Mouse (Mus musculus) kidney, embryonic 15.5 days (tissue): ENCODE measurements around the gene Nqo1. TPM values are rescaled to one million over a fixed set of nuclear protein-coding genes. Genes with fewer than 3 reads are reported as not detected.
A peak's percentile ranks its signal among the peaks of the same experiment; 100 is the strongest.

Experiments used
- ATAC-seq: fragments of 200-750 bp; cut with Nextera tagmentation; replicated peaks from 2 replicates; pipeline ENCODE4 v1.8.0; 2017; ENCODE audit warnings: moderate TSS enrichment; ENCODE audit not compliant: low FRiP score
- H3K27ac ChIP-seq: fragments of 300-500 bp; sonication (generic); 2 replicates; pipeline ENCODE4 v1.5.1; 2015; ENCODE audit warnings: mild to moderate bottlenecking, inconsistent platforms
- H3K27me3 ChIP-seq: fragments of 300-500 bp; sonication (generic); 2 replicates; pipeline ENCODE4 v1.6.1; 2015; ENCODE audit warnings: inconsistent platforms
- H3K36me3 ChIP-seq: fragments of 300-500 bp; sonication (generic); 2 replicates; pipeline ENCODE4 v1.6.1; 2015; ENCODE audit warnings: inconsistent platforms
- H3K4me1 ChIP-seq: fragments of 300-500 bp; sonication (generic); 2 replicates; pipeline ENCODE4 v1.6.1; 2015; ENCODE audit warnings: inconsistent platforms
- H3K4me2 ChIP-seq: fragments of 300-500 bp; sonication (generic); 2 replicates; pipeline ENCODE4 v1.6.1; 2015; ENCODE audit warnings: moderate library complexity, mild to moderate bottlenecking, inconsistent platforms
- H3K4me3 ChIP-seq: fragments of 300-500 bp; sonication (generic); replicated peaks from 2 replicates; pipeline ENCODE4 v1.5.1; 2015; ENCODE audit warnings: mild to moderate bottlenecking, inconsistent platforms
- H3K9ac ChIP-seq: fragments of 300-500 bp; sonication (generic); 2 replicates; pipeline ENCODE4 v1.6.1; 2015; ENCODE audit warnings: mild to moderate bottlenecking, inconsistent platforms
- H3K9me3 ChIP-seq: fragments of 300-500 bp; sonication (generic); replicated peaks from 2 replicates; pipeline ENCODE4 v1.6.1; 2016; ENCODE audit warnings: inconsistent platforms
- WGBS: fragments of 180-500 bp; shearing (Covaris S2); methylation state at CpG from one replicate; pipeline ENCODE4 v1.1.7; 2015; ENCODE audit warnings: mixed read lengths; 5-methylcytosine and 5-hydroxymethylcytosine counted together
- polyA plus RNA-seq: library from polyadenylated mRNA; unstranded; fragments of >200 nt; fragmentation: Nextera tagmentation; extraction: Ambion mirVana; gene quantifications from 2 replicates; pipeline ENCODE4 v1.2.1, GENCODE M21; 2015

Nqo1 gene
- 10.7 and 11.5 TPM in 2 replicates for polyA plus RNA-seq

- H3K9ac ChIP-seq = no peak within 1 kb of the TSS
- peak within 1 kb of the TSS; percentile 69 for H3K4me2 ChIP-seq
- ATAC-seq = peak; percentile 97
- no peaks in the 10 kb centered on the region for H3K9me3 ChIP-seq
- H3K27ac ChIP-seq = peak within 1 kb of the TSS; percentile 48
- peaks cover 32% of the 10 kb centered on the region for H3K4me1 ChIP-seq
- H3K36me3 ChIP-seq = peaks cover 2% of the 10 kb centered on the region
- 8% methylated on average over 22 of the region's 22 CpGs for WGBS
- no peaks in the 10 kb centered on the region for H3K27me3 ChIP-seq
- peak within 1 kb of the TSS; percentile 45 for H3K4me3 ChIP-seq
These were observed at the start of gene Nqo1 for GRCm38 (mm10) chr8:107403038-107403781. Gene Nqo1 (minus strand): TSS chr8:107403206.

GRCm38 (mm10) chr8:107451414-107452066 lies 48.5 kb upstream of the Nqo1 start:
- H3K4me3 ChIP-seq = no peak overlapping the region
- peaks cover 12% of the 10 kb centered on the region; the same call in 1 of the 2 replicates for H3K4me1 ChIP-seq
- no peaks in the 10 kb centered on the region for H3K27me3 ChIP-seq
- no peak overlapping the region for H3K4me2 ChIP-seq
- H3K36me3 ChIP-seq = 0 out of 2 replicates have a peak, but pooled peaks cover 14% of the 10 kb centered on the region
- WGBS = 81% methylated on average over 13 of the region's 13 CpGs
- no peak overlapping the region for H3K27ac ChIP-seq
- H3K9ac ChIP-seq = no peak overlapping the region
- ATAC-seq = no peak
- H3K9me3 ChIP-seq = no peaks in the 10 kb centered on the region

- 65% methylated on average over 6 of the region's 6 CpGs for WGBS
- no peak overlapping the region for H3K4me3 ChIP-seq
- H3K27ac ChIP-seq = no peak overlapping the region
- H3K9ac ChIP-seq = no peak overlapping the region
- no peaks in the 10 kb centered on the region for H3K27me3 ChIP-seq
- ATAC-seq = no peak
- no peak overlapping the region for H3K4me2 ChIP-seq
- peaks cover 12% of the 10 kb centered on the region; the same call in 1 of the 2 replicates for H3K4me1 ChIP-seq
- H3K9me3 ChIP-seq = no peaks in the 10 kb centered on the region
- H3K36me3 ChIP-seq = 0 out of 2 replicates have a peak, but pooled peaks cover 9% of the 10 kb centered on the region
These were observed 46.6 kb upstream of the Nqo1 start for GRCm38 (mm10) chr8:107449655-107450054.

GRCm38 (mm10) chr8:107449130-107449529 lies 46.1 kb upstream of the Nqo1 start:
- Histone ChIP-seq H3K4me3 (no peak overlapping the region), H3K9ac (no peak overlapping the region), H3K9me3 (no peaks in the 10 kb centered on the region), H3K4me2 (no peak overlapping the region), H3K27ac (no peak overlapping the region), H3K27me3 (no peaks in the 10 kb centered on the region), H3K4me1 (peaks cover 12% of the 10 kb centered on the region; the same call in 1 of the 2 replicates), H3K36me3 (0 out of 2 replicates have a peak, but pooled peaks cover 9% of the 10 kb centered on the region)
- ATAC-seq = no peak
- WGBS = 43% methylated on average over 8 of the region's 8 CpGs

- Histone ChIP-seq H3K9me3 (no peaks in the 10 kb centered on the region), H3K36me3 (0 out of 2 replicates have a peak, but pooled peaks cover 3% of the 10 kb centered on the region), H3K27ac (no peak overlapping the region; the same call in 1 of the 2 replicates), H3K4me1 (peaks cover 12% of the 10 kb centered on the region; the same call in 1 of the 2 replicates), H3K4me2 (no peak overlapping the region), H3K9ac (no peak overlapping the region), H3K4me3 (no peak overlapping the region), H3K27me3 (no peaks in the 10 kb centered on the region)
- 76% methylated on average over 4 of the region's 4 CpGs for WGBS
- no peak for ATAC-seq
These were observed 45.4 kb upstream of the Nqo1 start for GRCm38 (mm10) chr8:107448382-107448889.

GRCm38 (mm10) chr8:107447713-107448112 lies 44.7 kb upstream of the Nqo1 start:
- Histone ChIP-seq H3K9ac (no peak overlapping the region), H3K27ac (no peak overlapping the region), H3K36me3 (no peaks in the 10 kb centered on the region), H3K4me3 (no peak overlapping the region), H3K4me1 (peaks cover 12% of the 10 kb centered on the region; the same call in 1 of the 2 replicates), H3K27me3 (no peaks in the 10 kb centered on the region), H3K4me2 (no peak overlapping the region), H3K9me3 (no peaks in the 10 kb centered on the region)
- no peak for ATAC-seq

- WGBS = 73% methylated on average over 3 of the region's 3 CpGs
- H3K27me3 ChIP-seq = no peaks in the 10 kb centered on the region
- no peak overlapping the region for H3K4me2 ChIP-seq
- no peaks in the 10 kb centered on the region for H3K9me3 ChIP-seq
- H3K36me3 ChIP-seq = no peaks in the 10 kb centered on the region
- peaks cover 12% of the 10 kb centered on the region; the same call in 1 of the 2 replicates for H3K4me1 ChIP-seq
- no peak for ATAC-seq
- H3K27ac ChIP-seq = no peak overlapping the region
- H3K9ac ChIP-seq = no peak overlapping the region
- no peak overlapping the region for H3K4me3 ChIP-seq
These were observed 41.6 kb upstream of the Nqo1 start for GRCm38 (mm10) chr8:107444626-107445025.

- H3K9me3 ChIP-seq = no peaks in the 10 kb centered on the region
- no peak overlapping the region for H3K27ac ChIP-seq
- peaks cover 20% of the 10 kb centered on the region for H3K4me1 ChIP-seq
- no peak for ATAC-seq
- H3K9ac ChIP-seq = no peak overlapping the region
- 89% methylated on average over 3 of the region's 3 CpGs for WGBS
- no peaks in the 10 kb centered on the region for H3K27me3 ChIP-seq
- no peak overlapping the region for H3K4me3 ChIP-seq
- no peak overlapping the region for H3K4me2 ChIP-seq
- no peaks in the 10 kb centered on the region for H3K36me3 ChIP-seq
These were observed 37.0 kb upstream of the Nqo1 start for GRCm38 (mm10) chr8:107439880-107440625.

- WGBS = 59% methylated on average over 2 of the region's 2 CpGs
- H3K4me2 ChIP-seq = 0 out of 2 replicates have a peak overlapping the region, but pooled peaks have one; percentile 70
These were observed 34.7 kb upstream of the Nqo1 start for GRCm38 (mm10) chr8:107437711-107438110.

GRCm38 (mm10) chr8:107436841-107437421 lies 33.9 kb upstream of the Nqo1 start:
- peak overlapping the region; percentile 81 for H3K4me3 ChIP-seq
- H3K4me2 ChIP-seq = peak overlapping the region; percentile 70
- WGBS = 7% methylated on average over 16 of the region's 16 CpGs
- H3K27me3 ChIP-seq = no peaks in the 10 kb centered on the region
- H3K4me1 ChIP-seq = peaks cover 20% of the 10 kb centered on the region
- H3K9me3 ChIP-seq = no peaks in the 10 kb centered on the region
- peak overlapping the region; percentile 91 for H3K27ac ChIP-seq
- peak; percentile 44 for ATAC-seq
- H3K9ac ChIP-seq = peak overlapping the region; percentile 86
- no peaks in the 10 kb centered on the region for H3K36me3 ChIP-seq

More at GRCm38 (mm10) chr8:107437711-107438110, 34.7 kb upstream of the Nqo1 start:
- Histone ChIP-seq H3K27me3 (no peaks in the 10 kb centered on the region), H3K9me3 (no peaks in the 10 kb centered on the region), H3K36me3 (no peaks in the 10 kb centered on the region), H3K4me3 (no peak overlapping the region), H3K4me1 (peaks cover 20% of the 10 kb centered on the region), H3K27ac (peak overlapping the region; percentile 58), H3K9ac (no peak overlapping the region)
- ATAC-seq = no peak
